Mouse (Mus musculus): ENCODE data around the gene Trib3. TPM values are rescaled to one million over a fixed set of nuclear protein-coding genes. Genes with fewer than 3 reads are reported as not detected.

Trib3 gene
- total RNA-seq, 2 experiments from 2014 or later = 0.30 to 0.58 TPM

DNA sequence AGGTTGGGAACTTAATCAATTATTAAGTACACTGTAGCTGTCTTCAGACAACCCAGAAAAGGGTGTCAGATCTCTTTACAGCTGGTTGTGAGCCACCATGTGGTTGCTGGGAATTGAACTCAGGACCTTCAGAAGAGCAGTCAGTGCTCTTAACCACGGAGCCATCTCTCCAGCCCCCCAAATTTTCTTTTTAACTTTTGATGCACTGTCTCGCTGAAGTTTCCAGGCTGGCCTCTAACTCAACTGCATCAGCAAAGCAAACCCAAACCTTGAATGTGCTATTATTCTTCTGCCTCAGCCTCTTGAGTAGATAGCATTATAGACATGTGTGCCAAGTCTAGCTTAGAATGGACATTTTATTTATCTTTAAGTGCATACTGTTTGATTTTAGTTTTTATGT lies 3.9 kb upstream of the Trib3 start:
- no peak for DNase-seq (ENCODE audit: low spot score in 2 of 2)

DNA sequence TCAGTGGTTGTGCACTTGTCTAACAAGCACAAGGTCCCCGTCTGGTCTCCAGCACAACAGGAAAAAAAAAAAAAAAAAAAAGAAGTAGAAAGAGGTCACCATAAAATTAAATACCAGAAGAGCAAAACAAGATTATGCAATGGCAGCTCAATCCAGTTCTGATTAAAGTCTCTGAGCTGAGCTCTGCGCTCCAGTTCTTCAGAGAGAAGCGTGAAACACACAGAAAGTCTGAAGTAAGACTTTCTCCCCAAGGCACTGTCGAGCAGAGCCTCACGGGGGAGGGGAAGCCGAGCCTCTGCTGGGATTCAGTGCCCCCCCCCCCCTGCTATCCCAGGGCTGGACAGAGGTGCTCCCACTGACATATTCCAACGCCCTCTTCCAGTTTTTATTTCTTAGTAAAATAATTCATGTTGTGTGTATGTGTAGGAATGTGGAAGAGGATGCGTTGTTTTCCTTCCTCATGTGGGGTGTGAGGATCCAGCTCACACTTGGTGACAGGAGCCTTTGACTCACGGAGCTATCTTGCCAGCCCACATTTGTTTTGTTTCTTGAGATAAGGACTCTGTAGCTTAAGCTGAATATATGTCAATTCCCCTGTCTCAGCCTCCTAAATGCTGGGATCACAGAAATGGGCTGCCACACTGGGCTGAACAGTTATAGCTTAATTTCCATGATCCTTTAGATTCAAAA lies 3.1 kb upstream of the Trib3 start:
- no peak for DNase-seq (ENCODE audit: low spot score in 2 of 2)

DNA sequence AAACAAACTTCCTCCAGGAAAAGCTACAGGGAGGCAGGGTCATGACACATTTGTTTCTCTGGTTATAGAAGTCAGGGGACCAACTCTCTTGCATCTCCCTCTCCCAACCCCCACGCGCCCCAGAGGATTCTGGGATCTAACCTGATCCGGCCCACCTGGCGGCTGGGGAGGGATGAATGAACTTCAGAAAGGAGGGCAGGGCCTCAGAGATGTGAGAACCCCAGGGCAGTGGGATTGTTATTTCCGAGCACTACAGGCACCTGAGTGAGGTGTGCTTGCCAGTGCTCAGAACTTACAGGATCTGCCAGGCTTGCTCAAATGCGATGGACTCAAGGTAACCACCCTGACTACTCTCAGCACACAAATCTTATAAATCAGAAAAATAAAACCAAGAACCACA lies 1.6 kb upstream of the Trib3 start:
- no peak for DNase-seq (ENCODE audit: low spot score in 2 of 2)

DNA sequence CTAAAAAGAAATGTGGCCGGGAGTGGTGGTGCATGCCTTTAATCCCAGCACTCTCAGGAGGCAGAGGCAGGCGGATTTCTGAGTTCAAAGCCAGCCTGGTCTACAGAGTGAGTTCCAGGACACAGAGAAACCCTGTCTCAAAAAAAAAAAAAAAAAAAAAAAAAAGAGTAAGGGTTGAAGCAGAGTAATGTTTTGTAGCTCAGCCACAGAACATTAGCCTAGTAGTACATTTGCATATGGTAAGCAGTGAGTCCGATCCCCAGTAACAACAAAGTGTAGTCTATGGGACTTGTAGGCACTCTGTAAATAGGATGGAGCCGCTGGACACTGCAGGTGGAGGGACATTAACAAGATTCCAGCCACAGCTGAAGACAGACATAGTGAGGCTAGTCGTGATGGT lies 1.1 kb upstream of the Trib3 start:
- DNase-seq (ENCODE audit: low spot score in 2 of 2) = no peak

DNA sequence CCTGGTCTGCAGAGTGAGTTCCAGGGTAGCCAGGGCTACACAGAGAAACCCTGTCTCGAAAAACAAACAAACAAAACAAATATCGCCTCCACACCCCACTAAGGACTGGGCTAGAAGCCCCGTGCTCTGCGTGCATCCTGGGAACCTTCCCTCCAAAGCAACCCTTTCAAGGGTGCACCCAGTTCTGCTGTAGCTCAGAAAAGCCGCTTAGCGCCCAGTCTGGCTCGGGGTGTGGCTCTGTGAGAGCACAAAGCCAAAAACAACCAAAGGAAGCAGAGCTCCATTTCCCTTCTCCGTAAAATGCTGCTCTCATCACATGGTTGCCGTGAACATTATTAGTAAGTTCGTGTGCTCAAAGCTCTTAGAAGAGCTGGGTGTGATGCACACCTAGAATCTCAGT lies 529 bp upstream of the Trib3 start:
- no peak for DNase-seq (ENCODE audit: low spot score in 2 of 2)

DNA sequence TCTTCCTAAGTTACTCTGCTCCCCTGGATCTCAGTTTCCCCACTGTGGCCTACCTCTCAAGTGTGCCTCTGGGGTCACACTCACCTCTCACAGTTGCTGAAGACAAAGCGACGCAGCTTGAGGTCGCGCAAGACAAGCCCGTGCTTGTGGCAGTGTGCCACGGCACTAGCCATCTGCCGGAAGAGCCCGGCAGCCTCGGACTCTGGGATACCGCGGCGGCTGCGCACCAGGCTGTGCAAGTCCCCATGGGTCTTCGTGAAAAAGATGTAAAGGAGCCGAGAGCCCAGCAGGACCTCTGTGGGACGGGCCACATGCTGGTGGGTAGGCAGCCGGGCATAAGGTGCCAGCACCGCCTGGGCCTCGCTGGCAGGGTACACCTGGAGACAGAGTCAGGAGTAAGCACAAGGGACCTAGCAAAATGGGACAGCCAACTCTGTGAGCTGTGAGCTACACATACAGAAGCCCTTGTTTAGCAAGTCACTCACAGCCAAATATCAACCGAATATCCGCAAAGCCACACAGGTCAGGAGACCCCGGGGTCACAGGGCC lies 4.1 kb downstream of the Trib3 start:
- no peak for DNase-seq (ENCODE audit: low spot score in 2 of 2)

DNA sequence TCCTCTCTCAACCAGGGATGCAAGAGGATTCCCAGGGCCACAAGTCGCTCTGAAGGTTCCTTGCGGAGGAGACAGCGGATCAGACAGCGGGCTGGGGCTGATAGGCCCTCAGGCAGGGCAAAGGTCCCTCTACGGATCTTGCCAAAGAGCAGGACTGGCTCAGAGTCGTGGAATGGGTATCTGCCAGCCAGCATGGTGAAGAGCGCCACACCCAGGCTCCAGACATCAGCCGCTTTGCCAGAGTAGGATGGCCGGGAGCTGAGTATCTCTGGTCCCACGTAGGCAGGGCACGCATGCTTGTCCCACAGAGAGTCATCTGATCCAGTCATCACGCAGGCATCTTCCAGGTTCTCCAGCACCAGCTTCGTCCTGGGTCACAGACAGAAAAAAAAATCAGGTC lies 5.5 kb downstream of the Trib3 start:
- no peak for DNase-seq (ENCODE audit: low spot score in 2 of 2)

DNA sequence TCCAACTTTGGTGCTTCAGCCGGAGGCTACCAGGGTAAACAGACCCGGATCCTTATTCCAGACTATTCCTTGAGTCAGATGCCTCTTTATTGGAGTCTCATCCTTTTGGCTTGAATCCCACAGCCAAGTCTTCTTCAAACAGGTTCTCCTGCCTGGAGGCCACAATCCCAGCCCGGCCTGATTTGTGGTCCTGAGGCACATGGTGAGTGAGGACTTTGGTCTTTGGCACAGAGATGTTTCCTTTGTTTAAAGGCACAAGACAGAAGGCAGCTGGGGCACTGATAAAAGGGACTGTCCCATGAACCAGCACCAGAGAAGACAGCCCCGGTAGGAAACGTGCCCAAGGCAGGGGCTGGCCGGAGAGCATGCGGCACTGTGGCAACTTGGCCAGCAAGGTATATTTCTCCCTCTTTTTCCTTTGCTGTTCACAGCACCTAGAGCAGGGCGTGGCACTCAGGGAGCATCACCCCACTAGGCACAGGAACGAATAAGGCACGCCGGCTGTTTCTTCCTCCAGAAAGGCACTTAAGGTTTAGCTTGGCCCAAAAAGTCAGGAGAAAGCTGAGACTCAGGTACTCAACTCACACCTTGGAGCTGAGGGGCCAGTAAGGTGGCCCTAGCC lies 6.1 kb downstream of the Trib3 start:
- DNase-seq (ENCODE audit: low spot score in 2 of 2) = no peak

DNA sequence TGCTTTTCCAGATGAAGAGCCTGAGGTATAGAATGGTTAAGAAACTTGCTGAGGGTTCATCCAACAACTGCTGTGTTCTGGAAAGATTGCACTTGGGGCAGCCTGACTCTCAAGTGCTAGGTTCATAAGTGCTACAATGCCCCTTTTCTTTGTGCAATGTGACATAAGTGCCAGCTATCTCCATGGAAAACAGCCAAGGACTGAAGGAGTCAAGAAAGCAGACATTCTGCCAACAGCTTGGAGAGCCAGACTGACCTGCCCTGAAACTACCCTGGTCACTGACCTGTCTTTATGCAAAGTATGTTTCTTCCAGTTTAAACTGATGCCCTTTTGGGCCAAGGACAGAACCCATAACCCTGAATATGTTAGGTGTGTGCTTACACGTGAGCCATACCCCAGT lies 7.0 kb downstream of the Trib3 start:
- DNase-seq (ENCODE audit: low spot score in 2 of 2) = no peak

DNA sequence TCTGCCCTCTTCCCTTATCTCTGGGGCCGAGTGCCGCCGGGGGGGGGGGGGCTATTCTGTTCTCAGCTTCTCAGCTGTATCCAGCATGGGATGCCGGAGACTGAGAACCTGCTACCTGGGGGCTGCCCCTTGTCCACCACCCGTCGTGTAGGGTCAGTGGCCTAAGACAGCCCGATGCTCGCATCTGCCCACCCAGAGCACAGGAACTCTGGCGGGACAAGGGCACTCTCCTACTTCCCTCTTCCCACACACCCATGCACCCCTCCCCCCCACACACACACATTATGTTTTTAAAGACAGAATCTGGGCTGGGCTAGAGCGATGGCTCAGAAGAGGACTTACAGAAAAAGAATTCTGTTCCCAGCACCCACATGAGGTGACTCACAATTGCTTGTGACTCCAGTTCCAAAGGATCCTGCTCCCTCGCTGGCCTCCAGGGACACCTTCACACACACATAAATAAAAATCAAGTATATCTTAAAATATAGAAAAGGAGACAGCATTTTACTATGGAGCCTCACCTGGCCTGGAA lies 8.5 kb downstream of the Trib3 start:
- DNase-seq (ENCODE audit: low spot score in 2 of 2) = no peak

DNA sequence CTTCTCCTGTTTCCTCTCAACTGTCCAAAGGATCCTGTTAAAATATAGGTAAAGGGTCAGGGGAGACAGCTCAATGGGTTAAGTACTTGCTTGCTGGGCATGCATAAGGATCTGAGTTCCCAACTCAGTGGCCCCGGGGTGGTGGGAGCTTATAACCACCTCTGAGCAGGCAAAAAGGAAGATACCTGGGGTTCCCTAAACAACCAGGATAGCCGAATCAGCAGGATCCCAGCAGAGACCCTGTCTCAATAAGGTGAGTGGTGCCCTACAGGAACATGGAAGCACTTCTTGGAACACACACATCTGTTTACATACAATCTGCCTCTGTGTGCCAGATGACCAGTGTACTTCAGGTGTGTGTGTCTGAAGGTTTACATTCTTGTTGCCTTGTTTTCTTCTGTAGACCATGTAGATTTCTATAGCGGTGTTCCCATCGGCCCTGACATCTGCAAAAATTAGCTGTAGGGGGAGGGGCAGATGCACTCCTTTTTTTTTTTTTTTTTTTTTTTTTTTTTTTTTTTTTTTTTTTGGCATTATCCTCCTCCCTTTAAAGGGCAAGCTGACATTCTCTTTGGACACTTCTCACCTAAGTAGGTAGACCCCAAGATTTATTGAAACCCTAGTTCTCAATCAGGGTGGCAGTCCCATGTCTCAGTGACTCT lies 10.4 kb downstream of the Trib3 start:
- DNase-seq (ENCODE audit: low spot score in 2 of 2) = no peak

DNA sequence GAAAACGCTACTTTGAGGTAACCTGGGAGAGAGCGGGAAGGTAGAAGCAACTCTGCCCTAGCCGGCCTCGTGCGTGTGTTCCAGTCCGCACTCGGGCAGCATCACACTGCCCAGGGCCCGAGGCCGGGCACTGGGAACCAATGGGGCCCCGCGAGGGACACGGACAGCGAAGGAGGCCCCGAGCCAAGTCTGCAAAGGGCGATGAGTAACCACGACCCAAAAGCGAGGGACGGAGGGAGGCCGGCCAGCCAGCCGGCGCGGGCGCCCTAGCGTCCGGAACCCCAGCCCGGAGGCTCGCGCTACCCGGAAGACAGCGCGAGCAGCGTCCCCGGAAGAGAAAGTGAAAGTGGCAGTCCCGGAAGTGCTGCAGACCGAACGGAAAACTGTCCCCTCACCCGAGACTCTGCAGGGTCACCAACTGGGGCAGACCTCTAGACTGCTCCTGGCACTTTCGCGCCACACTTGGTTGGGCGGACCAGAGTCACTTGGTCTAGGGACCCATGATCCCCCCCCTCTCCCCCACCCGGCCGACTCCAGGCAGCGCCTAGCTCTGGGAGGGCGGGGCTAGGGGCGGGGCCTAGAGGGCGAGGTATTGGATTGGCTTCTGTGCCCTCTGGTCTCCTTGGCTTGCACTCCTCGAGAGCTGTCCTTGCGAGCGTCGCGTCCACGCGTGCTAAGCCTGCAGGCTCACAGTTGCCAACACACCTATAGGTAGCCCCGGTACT lies 11.6 kb downstream of the Trib3 start, which contains the start of gene Rbck1:
Rbck1 (minus strand) TSS at position 553 of the 725 bp plus-strand sequence.
- peak; percentile 86 to 87 for DNase-seq (ENCODE audit: low spot score in 2 of 2)

DNA sequence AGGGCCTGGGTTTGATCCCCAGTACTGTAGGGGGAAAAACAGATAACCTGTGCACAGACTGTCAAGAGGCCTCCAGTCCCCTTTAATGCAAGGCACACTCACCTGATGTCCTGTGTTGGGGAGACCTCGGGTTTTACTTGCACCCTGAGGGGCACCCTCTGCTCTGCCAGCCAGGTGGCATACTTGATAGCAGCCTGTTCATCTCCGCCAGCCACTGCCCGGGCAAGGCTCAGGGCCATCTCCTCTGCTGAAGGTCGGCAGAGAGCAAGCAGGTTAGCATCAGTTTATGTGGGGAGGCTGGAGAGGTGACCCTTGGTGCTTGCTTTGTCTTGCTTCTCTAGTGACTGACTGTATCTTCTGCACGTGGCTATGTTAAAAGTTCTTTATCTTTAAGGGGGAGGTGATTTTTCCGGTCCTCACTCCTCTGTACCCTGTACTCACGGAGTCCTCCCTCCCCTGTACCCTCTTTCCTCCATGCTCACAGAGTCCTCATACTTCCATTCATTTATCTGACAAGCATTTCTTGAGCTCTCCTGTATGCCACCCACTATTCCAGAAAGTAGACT lies 12.9 kb downstream of the Trib3 start:
- no peak for DNase-seq (ENCODE audit: low spot score in 2 of 2)

DNA sequence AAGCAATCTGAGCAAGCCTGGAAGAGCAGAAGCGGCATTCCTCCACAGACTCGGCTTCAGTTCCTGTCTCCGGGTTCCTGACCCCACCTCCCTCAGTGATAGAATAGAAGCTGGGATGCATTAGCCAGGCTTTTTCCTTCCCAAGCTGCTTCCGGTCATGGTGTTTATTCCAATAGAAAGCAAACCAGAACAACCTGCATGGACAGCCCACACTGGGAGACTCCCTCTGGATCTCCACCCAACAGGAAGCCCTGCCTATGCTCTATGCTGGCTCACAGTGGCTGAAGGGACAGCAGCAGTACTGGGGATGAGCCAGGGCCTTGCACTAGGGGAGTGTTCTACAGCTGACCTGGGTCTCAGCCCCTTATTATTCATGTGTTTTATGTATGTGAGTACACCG lies 15.9 kb downstream of the Trib3 start:
- DNase-seq (ENCODE audit: low spot score in 2 of 2) = no peak

DNA sequence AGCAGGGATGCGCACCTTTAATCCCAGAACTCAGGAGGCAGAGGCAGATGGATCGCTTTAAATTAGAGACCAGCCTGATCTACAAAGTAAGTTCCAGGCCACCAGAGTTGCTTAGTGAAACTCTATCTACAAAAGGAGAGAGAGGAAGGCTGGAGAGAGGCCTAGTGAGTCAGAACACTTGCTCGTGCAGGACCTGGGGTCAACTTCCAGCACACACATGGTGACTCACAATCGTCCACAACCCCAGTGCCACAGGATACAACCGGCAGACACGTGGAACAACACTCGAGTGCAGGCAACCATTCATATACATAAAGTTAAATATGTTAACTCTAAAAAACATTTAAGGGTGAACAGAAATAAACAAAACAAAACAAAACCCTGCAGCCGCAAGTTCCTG lies 17.2 kb downstream of the Trib3 start:
- no peak for DNase-seq (ENCODE audit: low spot score in 2 of 2)

DNA sequence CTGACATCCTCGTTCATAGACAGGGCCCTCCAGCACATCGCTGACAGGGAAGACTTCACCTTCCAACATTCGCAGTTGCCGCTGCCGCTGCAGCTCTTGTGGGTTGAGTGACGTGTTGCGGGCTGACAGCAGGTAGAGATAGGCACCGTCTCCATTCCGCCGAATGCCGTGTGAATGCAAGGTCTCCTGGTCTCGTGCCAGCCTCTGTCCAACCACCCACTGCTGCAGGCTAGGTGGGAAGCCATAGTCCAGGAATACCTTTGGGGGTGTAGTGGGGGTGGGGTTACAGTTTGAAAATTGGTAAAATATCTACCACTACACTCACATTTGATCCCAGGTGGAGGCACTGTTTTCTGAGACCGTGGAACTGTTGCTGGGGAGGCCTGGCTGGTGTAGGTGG lies 17.7 kb downstream of the Trib3 start:
- DNase-seq (ENCODE audit: low spot score in 2 of 2) = no peak

DNA sequence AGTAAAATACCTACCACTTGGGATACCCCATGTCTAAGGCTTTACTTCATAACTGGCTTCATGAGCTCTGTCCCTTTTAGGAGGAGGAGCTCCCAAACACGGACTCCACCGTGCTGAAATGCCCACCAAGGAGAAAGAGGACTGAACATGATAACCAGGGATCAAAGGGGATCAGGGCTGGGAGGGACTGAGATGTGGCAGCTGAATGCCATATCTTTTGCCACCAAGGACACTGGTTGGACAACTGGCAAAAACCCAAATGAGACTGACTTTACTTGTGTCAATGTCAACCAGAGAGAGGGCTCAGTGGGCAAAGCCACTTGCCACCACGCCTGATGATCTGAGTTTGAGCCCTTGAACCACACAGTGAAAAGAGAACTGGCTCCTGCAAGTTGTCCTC lies 19.0 kb downstream of the Trib3 start:
- no peak for DNase-seq (ENCODE audit: low spot score in 2 of 2)

DNA sequence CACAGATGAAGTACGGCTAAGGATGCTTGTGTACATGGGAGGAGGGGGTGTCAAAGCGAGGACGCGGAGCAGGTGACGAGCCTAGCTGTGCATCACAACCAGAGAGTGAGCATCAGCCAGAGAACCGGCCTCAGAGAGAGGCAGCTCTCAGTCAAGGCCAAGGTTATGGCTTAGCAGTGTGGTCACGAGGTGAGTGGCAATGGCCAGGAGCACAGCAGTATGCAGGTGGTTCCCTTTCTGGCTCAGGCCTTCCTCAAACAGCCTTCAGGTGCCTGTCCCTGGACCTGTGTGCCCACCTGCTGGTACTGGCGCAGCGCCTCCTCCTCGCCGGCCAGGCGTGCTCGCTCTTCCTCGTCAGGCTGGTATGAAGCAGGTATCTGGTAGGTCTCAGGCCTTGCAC lies 19.9 kb downstream of the Trib3 start:
- DNase-seq (ENCODE audit: low spot score in 2 of 2) = no peak

DNA sequence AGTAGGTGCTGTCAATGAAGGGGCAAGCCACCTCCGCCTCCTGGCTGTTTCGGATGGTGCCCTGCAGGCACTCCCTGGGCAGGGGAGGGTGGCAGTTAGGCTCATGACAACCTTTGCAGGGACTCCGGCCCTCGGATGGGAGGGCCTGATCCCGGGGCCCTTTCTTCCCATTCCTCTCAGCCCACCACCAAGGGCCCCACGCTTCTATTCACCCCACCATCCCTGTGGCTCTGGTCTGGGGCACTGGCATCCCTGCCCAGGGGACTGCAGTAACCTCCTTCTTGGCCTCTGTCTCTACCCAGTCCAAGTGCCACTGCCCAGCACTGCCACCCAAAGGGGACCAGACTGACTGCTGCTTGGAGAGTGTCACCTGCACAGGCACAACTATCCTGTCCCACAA lies 21.6 kb downstream of the Trib3 start:
- DNase-seq (ENCODE audit: low spot score in 2 of 2) = no peak

DNA sequence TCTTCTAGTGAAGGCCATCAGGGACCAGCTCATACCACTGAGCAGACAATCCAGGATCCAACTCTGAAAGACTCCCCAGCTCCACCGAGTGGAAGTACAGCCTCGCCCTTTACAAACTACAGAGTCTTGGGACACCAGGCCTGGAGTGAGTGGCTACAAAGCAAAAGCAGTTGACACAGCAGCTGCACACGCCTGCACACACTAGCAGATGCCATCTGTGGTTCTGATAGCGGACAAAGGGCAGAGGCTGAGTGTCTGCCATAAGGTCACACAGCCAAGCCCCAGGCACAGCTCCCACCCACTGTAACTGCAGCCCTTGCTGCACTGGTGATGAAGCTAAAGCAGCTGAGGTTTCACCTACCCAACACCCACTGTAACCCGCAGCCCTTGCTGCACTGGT lies 22.3 kb downstream of the Trib3 start:
- DNase-seq (ENCODE audit: low spot score in 2 of 2) = no peak

DNA sequence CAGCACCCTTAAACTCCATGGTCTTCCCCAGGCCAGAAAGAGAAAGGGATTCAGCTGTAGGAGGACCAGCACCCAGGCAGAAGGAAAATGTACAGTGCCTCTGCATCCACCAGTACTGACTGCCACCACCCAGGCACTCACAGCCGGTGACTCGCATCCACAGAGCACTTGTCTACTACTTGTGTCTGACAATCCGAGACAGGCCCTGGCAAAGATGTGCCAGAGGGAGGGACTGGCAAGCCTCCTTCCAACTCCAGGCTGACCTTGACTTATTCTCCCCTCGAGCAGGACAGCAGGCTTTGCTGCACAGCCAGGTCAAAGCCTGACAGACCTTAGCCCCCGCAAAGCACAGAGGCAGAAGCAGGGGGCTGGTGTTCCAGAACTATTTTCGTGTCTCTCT lies 26.8 kb downstream of the Trib3 start:
- DNase-seq (ENCODE audit: low spot score in 2 of 2) = no peak
